In genomic region chr8:53872033-53872619, GRCm38 (mm10) we compare ENCODE assay signal across 22 mouse cellular contexts.
A peak's percentile ranks its signal among the peaks of the same experiment; 100 is the strongest.
DNase-seq lines count a peak whose midpoint lies in the region; ATAC-seq and TF ChIP-seq lines count a peak whose summit lies in the region.
"Had no signal": no experiment of that assay in that cellular context is flagged by ENCODE, and none has a peak within 500 bp of the region (broad histone marks: within the 10 kb centered on the region; RNA-seq: fewer than 3 reads in every experiment).

No protein-coding gene starts in this region.

- no peak overlapping the region for H3K9ac ChIP-seq in forebrain, embryonic 12.5 days
- H3K9ac ChIP-seq in forebrain, postnatal 0 days = no peak overlapping the region
- H3K9ac ChIP-seq in midbrain, embryonic 13.5 days (replicated peaks) = no peak overlapping the region
- H3K9ac ChIP-seq: embryonic facial prominence, embryonic 15.5 days; hindbrain, embryonic 13.5 days had no signal

- H3K27me3 ChIP-seq in forebrain, embryonic 12.5 days = no peaks in the 10 kb centered on the region
- no peaks in the 10 kb centered on the region for H3K27me3 ChIP-seq in forebrain, postnatal 0 days (ENCODE audit: insufficient read depth, low read length)
- H3K27me3 ChIP-seq in midbrain, embryonic 13.5 days = no peaks in the 10 kb centered on the region
- H3K27me3 ChIP-seq: embryonic facial prominence, embryonic 15.5 days; hindbrain, embryonic 13.5 days had no signal

- H3K9me3 ChIP-seq in forebrain, embryonic 12.5 days = no peaks in the 10 kb centered on the region
- H3K9me3 ChIP-seq in forebrain, postnatal 0 days (ENCODE audit: low read length) = no peaks in the 10 kb centered on the region
- no peaks in the 10 kb centered on the region for H3K9me3 ChIP-seq in midbrain, embryonic 13.5 days
- H3K9me3 ChIP-seq: embryonic facial prominence, embryonic 15.5 days; G1E; heart, embryonic 10.5 days; hindbrain, embryonic 13.5 days had no signal

- 0 out of 2 replicates have a peak, but pooled peaks cover 2% of the 10 kb centered on the region for H3K4me1 ChIP-seq in forebrain, embryonic 12.5 days
- H3K4me1 ChIP-seq in forebrain, postnatal 0 days (ENCODE audit: insufficient read depth) = no peaks in the 10 kb centered on the region
- H3K4me1 ChIP-seq in midbrain, embryonic 13.5 days (replicated peaks) = peaks cover 8% of the 10 kb centered on the region
- H3K4me1 ChIP-seq: embryonic facial prominence, embryonic 15.5 days; heart, embryonic 10.5 days had no signal

- no peak overlapping the region for H3K4me2 ChIP-seq in forebrain, embryonic 12.5 days
- H3K4me2 ChIP-seq in forebrain, postnatal 0 days (ENCODE audit: low read depth) = no peak overlapping the region
- H3K4me2 ChIP-seq in midbrain, embryonic 13.5 days (replicated peaks) = no peak overlapping the region
- H3K4me2 ChIP-seq: embryonic facial prominence, embryonic 15.5 days; hindbrain, embryonic 13.5 days had no signal

- no peak for TF ChIP-seq CTCF in forebrain, postnatal 0 days (IDR thresholded peaks at IDR 0.05; ENCODE audit: low read depth)

- H3K4me3 ChIP-seq in forebrain, embryonic 12.5 days (replicated peaks) = no peak overlapping the region
- H3K4me3 ChIP-seq in forebrain, postnatal 0 days (ENCODE audit: low read depth, low read length) = no peak overlapping the region
- H3K4me3 ChIP-seq in midbrain, embryonic 13.5 days (replicated peaks) = no peak overlapping the region
- H3K4me3 ChIP-seq: embryonic facial prominence, embryonic 15.5 days; erythroblast, embryonic 14.5 days; heart, embryonic 10.5 days; hindbrain, embryonic 13.5 days had no signal

- no peaks in the 10 kb centered on the region for H3K36me3 ChIP-seq in forebrain, embryonic 12.5 days (replicated peaks)
- no peaks in the 10 kb centered on the region for H3K36me3 ChIP-seq in forebrain, postnatal 0 days (ENCODE audit: insufficient read depth)
- no peaks in the 10 kb centered on the region for H3K36me3 ChIP-seq in midbrain, embryonic 13.5 days
- H3K36me3 ChIP-seq: embryonic facial prominence, embryonic 15.5 days; G1E; heart, embryonic 10.5 days; hindbrain, embryonic 13.5 days had no signal

- DNase-seq in forebrain, postnatal 0 days = no peak
- peak; percentile 54 for DNase-seq in A20 (ENCODE audit: low read depth, low spot score)
- no peak for DNase-seq in ovary, postnatal 14 days (ENCODE audit: low spot score)
- no peak for DNase-seq in spleen, adult 18-20 months
- DNase-seq: adrenal gland, postnatal 10 days; cerebellum, adult 18-20 months; cerebellum, adult 9-11 months; cerebellum, postnatal 36 days; gastrocnemius, postnatal 10 days; heart, adult 18-20 months; heart, postnatal 10 days had no signal

- ATAC-seq in forebrain, embryonic 12.5 days (ENCODE audit: low FRiP score) = 0 out of 2 replicates have a peak, but pooled peaks have one; percentile 20
- no peak for ATAC-seq in forebrain, postnatal 0 days
- peak; percentile 46 for ATAC-seq in activated CD4-positive, CD25-positive, alpha-beta regulatory T cell, adult 4 months
- ATAC-seq in midbrain, embryonic 13.5 days = peak; percentile 53; the same call in 1 of the 2 replicates
- ATAC-seq in erythroid progenitor cell, adult 5-6 weeks (replicated peaks; ENCODE audit: low FRiP score, poor library complexity, severe bottlenecking) = no peak
- ATAC-seq: hindbrain, postnatal 0 days; intestine, embryonic 16.5 days had no signal

- H3K27ac ChIP-seq in forebrain, embryonic 12.5 days = no peak overlapping the region
- H3K27ac ChIP-seq in forebrain, postnatal 0 days (ENCODE audit: low read depth, low read length) = no peak overlapping the region
- H3K27ac ChIP-seq in midbrain, embryonic 13.5 days = no peak overlapping the region
- H3K27ac ChIP-seq: embryonic facial prominence, embryonic 15.5 days; heart, embryonic 10.5 days; hindbrain, embryonic 13.5 days; hindbrain, postnatal 0 days had no signal

- WGBS in forebrain, embryonic 12.5 days = 14% methylated on average over 4 of the region's 4 CpGs
- 18% methylated on average over 4 of the region's 4 CpGs for WGBS in forebrain, postnatal 0 days
- WGBS in midbrain, embryonic 13.5 days = 31% methylated on average over 4 of the region's 4 CpGs

Comparison
In these comparisons a context has a peak if more than half of its experiments do, and no peak if none do; other contexts are left out.
1. ATAC-seq: peak in forebrain, embryonic 12.5 days (single experiment), activated CD4-positive, CD25-positive, alpha-beta regulatory T cell, adult 4 months (single experiment) and midbrain, embryonic 13.5 days (single experiment); none in forebrain, postnatal 0 days (single experiment) and erythroid progenitor cell, adult 5-6 weeks (single experiment).